In genomic region chr12:114366276-114366675, GRCm38 (mm10) we compare ENCODE assay signal across 19 mouse cellular contexts.
DNase-seq lines count a peak whose midpoint lies in the region; ATAC-seq lines count a peak whose summit lies in the region.
"Had no signal": no experiment of that assay in that cellular context is flagged by ENCODE, and none has a peak within 500 bp of the region (broad histone marks: within the 10 kb centered on the region; RNA-seq: fewer than 3 reads in every experiment).

No protein-coding gene starts in this region.

- H3K27ac ChIP-seq in midbrain, embryonic 11.5 days (ENCODE audit: low read depth, low read length), result no peak overlapping the region
- H3K27ac ChIP-seq: heart, embryonic 10.5 days; limb, embryonic 13.5 days; neural tube, embryonic 15.5 days; stomach, embryonic 15.5 days had no signal

- no peak overlapping the region for H3K4me3 ChIP-seq in midbrain, embryonic 11.5 days (ENCODE audit: low read depth, low read length)
- H3K4me3 ChIP-seq: erythroblast, embryonic 14.5 days; heart, embryonic 10.5 days; limb, embryonic 13.5 days; neural tube, embryonic 15.5 days; stomach, embryonic 15.5 days had no signal

- DNase-seq in adrenal gland, postnatal 14 days, result peak; percentile 21
- DNase-seq in adrenal gland, adult 8-10 months, result no peak
- DNase-seq in CD8-positive naive resting alpha-beta T cell, adult 2 months (ENCODE audit: low read depth in 2 of 2, low spot score in 2 of 2), result peak; percentile 5 to 53
- DNase-seq in adrenal gland, postnatal 36 days, result peak; percentile 12 to 22
- peak; percentile 53 for DNase-seq in splenic B cell, adult 2 months (ENCODE audit: low read depth, low spot score)
- no peak for DNase-seq in midbrain, embryonic 11.5 days (ENCODE audit: low spot score, missing footprints)
- no peak for DNase-seq in lung, postnatal 4 days
- no peak for DNase-seq in urinary bladder, postnatal 4 days (ENCODE audit: low spot score in 2 of 2)
- DNase-seq: cerebellum, adult 18-20 months; heart, postnatal 4 days; layer of hippocampus, postnatal 36 days; midbrain, embryonic 14.5 days had no signal

- no peaks in the 10 kb centered on the region; the same call in 1 of the 2 replicates for H3K9me3 ChIP-seq in midbrain, embryonic 11.5 days (ENCODE audit: control insufficient read depth, low read length)
- H3K9me3 ChIP-seq: stomach, embryonic 15.5 days had no signal

- H3K27me3 ChIP-seq in splenic B cell, adult 2 months (ENCODE audit: control insufficient read depth, insufficient read depth, low read length, poor library complexity, severe bottlenecking), result no peaks in the 10 kb centered on the region
- H3K27me3 ChIP-seq in midbrain, embryonic 11.5 days (ENCODE audit: control insufficient read depth, insufficient read depth, low read length), result no peaks in the 10 kb centered on the region
- H3K27me3 ChIP-seq: limb, embryonic 13.5 days; neural tube, embryonic 15.5 days; stomach, embryonic 15.5 days had no signal

- no peak overlapping the region for H3K9ac ChIP-seq in midbrain, embryonic 11.5 days (ENCODE audit: low read length)
- H3K9ac ChIP-seq: limb, embryonic 13.5 days; neural tube, embryonic 15.5 days; stomach, embryonic 15.5 days had no signal

- no peak for ATAC-seq in midbrain, embryonic 11.5 days (ENCODE audit: low FRiP score)
- ATAC-seq: intestine, embryonic 16.5 days; lung, postnatal 0 days had no signal

- WGBS in midbrain, embryonic 11.5 days, result 61% methylated on average over 3 of the region's 3 CpGs

- H3K4me2 ChIP-seq in midbrain, embryonic 11.5 days, result no peak overlapping the region
- H3K4me2 ChIP-seq: limb, embryonic 13.5 days; neural tube, embryonic 15.5 days; stomach, embryonic 15.5 days had no signal

- H3K36me3 ChIP-seq in splenic B cell, adult 2 months (ENCODE audit: control insufficient read depth, insufficient read depth, low read length, poor library complexity, severe bottlenecking), result no peaks in the 10 kb centered on the region
- H3K36me3 ChIP-seq in midbrain, embryonic 11.5 days (ENCODE audit: control insufficient read depth, insufficient read depth, low read length), result no peaks in the 10 kb centered on the region
- H3K36me3 ChIP-seq: heart, embryonic 10.5 days; limb, embryonic 13.5 days; neural tube, embryonic 15.5 days; stomach, embryonic 15.5 days had no signal

- H3K4me1 ChIP-seq in midbrain, embryonic 11.5 days (ENCODE audit: control insufficient read depth, insufficient read depth, low read length), result no peaks in the 10 kb centered on the region
- H3K4me1 ChIP-seq: heart, embryonic 10.5 days; limb, embryonic 13.5 days; neural tube, embryonic 15.5 days; stomach, embryonic 15.5 days had no signal

Comparison
In these comparisons a context has a peak if more than half of its experiments do, and no peak if none do; other contexts are left out.
1. DNase-seq: peak in adrenal gland, postnatal 14 days (single experiment), CD8-positive naive resting alpha-beta T cell, adult 2 months (2 of 2), adrenal gland, postnatal 36 days (2 of 2) and splenic B cell, adult 2 months (single experiment); none in adrenal gland, adult 8-10 months (single experiment), midbrain, embryonic 11.5 days (single experiment), lung, postnatal 4 days (0 of 2) and urinary bladder, postnatal 4 days (0 of 2).